Mouse (Mus musculus): Measurements from ENCODE around the gene Sec11a. TPM values are rescaled to one million over a fixed set of nuclear protein-coding genes. Genes with fewer than 3 reads are reported as not detected.
"Not testable (repeated sequence)": the region's sequence is repeated elsewhere in the genome, so short reads cannot be mapped to it uniquely, and the experiment has no call there.

Sec11a gene
- polyA plus RNA-seq, 2 experiments: 50.0 to 89.0 TPM

DNA sequence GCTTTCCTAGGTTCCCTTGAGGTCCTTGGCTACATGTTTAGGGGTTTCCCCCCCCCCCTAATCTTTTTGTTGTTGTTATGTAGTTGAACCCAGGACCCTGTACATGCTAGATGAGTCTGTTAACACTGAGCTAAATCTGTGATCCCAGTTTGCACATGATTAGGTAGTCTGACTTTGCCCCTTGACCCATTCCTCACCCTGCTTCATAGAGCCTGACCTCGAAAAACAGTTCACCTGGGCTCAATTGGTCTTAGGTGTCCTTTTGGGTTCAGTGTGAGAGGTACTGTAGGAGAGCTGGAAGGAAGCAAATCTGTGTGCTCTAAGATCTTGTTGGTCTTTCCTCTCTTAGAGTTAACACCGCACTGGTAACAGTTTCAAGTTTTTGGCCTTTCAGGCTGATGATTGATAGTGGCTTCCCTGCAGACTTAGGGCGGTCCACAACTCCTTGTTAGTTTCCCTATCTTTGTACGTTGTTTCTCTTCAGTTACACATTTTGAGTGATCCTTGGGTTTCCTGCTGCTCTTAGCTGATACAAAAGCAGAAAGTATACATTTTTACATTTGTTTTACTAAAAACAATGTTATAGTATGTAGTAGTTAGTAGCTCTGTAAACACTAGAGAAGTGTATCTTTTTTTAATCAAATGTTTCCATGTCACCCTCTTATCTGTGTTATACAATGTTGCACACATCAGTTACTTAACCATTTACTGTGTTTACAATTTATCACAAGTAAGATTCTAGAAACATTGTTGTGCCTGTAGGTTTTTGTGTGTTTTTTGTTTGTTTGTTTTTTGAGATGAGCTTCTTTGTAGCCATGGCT lies 40.4 kb upstream of the Sec11a start:
- H3K36me3 ChIP-seq (replicated peaks; ENCODE audit: control insufficient read depth, insufficient read depth, low read depth): no peaks in the 10 kb centered on the region
- H3K4me3 ChIP-seq (ENCODE audit: insufficient read depth in 1 of 2, low read depth in 2 of 2, low read length in 2 of 2): no peak overlapping the region
- ATAC-seq (ENCODE audit: insufficient read depth): no peak
- peak overlapping the region; percentile 4 for H3K4me2 ChIP-seq (ENCODE audit: low read depth)
- no peaks in the 10 kb centered on the region for H3K9me3 ChIP-seq (ENCODE audit: control insufficient read depth, low read length)
- H3K27me3 ChIP-seq (ENCODE audit: control insufficient read depth, insufficient read depth, low read length): no peaks in the 10 kb centered on the region
- peak overlapping the region; percentile 24 for H3K27ac ChIP-seq
- DNase-seq (ENCODE audit: low read depth in 3 of 3, low spot score in 3 of 3): no peak
- peaks cover 33 to 48% of the 10 kb centered on the region in 2 experiments for H3K4me1 ChIP-seq (replicated peaks; ENCODE audit: control insufficient read depth in 2 of 2, insufficient read depth in 2 of 2, low read length in 1 of 2)
- WGBS (ENCODE audit: insufficient replicate concordance): 18% methylated on average over 4 of the region's 4 CpGs
- TF ChIP-seq EP300 (IDR thresholded peaks at IDR 0.05; ENCODE audit: low read depth) (peak; percentile 37), CTCF (IDR thresholded peaks at IDR 0.05; ENCODE audit: low read depth) (no peak)
- H3K9ac ChIP-seq (replicated peaks): no peak overlapping the region

DNA sequence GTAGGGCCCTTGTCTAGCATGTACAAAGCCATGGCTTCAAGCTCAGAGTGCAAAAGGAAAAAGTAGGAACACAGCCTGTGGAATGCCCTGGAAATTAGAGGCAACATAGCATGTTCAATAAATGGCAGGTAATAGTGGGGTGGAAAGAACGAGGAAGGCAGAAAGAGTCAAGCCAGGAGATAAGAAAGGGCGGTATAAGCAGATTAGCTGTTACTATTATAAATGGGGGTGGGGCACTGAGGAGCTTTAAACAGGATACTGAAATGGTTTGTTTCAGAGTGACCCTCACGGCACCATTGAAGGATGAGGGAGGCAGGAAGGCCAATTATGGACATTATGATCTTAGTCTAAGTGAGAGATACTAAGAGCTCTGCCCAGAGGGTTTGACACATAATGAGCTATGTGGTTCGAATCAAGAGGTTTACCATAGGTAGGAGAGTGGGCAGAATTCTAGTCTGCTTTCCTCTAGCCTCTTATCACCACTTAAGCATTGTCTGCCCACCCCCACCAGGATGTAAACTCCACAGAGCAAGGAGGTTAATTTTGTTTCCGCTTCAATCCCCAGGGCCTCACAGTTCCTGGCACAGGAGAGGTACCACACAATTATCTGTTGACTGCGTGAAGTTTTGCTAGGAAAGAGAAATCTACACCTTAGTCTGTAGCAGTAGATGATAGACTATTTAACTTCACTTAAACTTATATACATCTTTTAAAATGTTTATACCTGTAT lies 39.0 kb upstream of the Sec11a start:
- no peaks in the 10 kb centered on the region for H3K36me3 ChIP-seq (replicated peaks; ENCODE audit: control insufficient read depth, insufficient read depth, low read depth)
- H3K9me3 ChIP-seq (ENCODE audit: control insufficient read depth, low read length): no peaks in the 10 kb centered on the region
- WGBS (ENCODE audit: insufficient replicate concordance): 4% methylated on average over 6 of the region's 6 CpGs
- TF ChIP-seq CTCF (IDR thresholded peaks at IDR 0.05; ENCODE audit: low read depth) (no peak), EP300 (IDR thresholded peaks at IDR 0.05; ENCODE audit: low read depth) (no peak)
- peak overlapping the region; percentile 6; the same call in 1 of the 2 replicates for H3K27ac ChIP-seq
- 0 out of 2 replicates have a peak overlapping the region, but pooled peaks have one; percentile 15 for H3K9ac ChIP-seq (replicated peaks)
- no peak overlapping the region for H3K4me3 ChIP-seq (ENCODE audit: insufficient read depth in 1 of 2, low read depth in 2 of 2, low read length in 2 of 2)
- H3K4me1 ChIP-seq (replicated peaks; ENCODE audit: control insufficient read depth in 2 of 2, insufficient read depth in 2 of 2, low read length in 1 of 2): peaks cover 25 to 38% of the 10 kb centered on the region in 2 experiments
- ATAC-seq (ENCODE audit: insufficient read depth) (peak; percentile 66; the same call in 1 of the 2 replicates), DNase-seq (ENCODE audit: low read depth in 3 of 3, low spot score in 3 of 3) (no peak)
- no peaks in the 10 kb centered on the region for H3K27me3 ChIP-seq (ENCODE audit: control insufficient read depth, insufficient read depth, low read length)
- H3K4me2 ChIP-seq (ENCODE audit: low read depth): peak overlapping the region; percentile 50

- Histone ChIP-seq H3K4me1 (replicated peaks; ENCODE audit: control insufficient read depth in 2 of 2, insufficient read depth in 2 of 2, low read length in 1 of 2) (no peaks in the 10 kb centered on the region), H3K27ac (no peak overlapping the region), H3K9me3 (ENCODE audit: control insufficient read depth, low read length) (no peaks in the 10 kb centered on the region), H3K27me3 (ENCODE audit: control insufficient read depth, insufficient read depth, low read length) (no peaks in the 10 kb centered on the region), H3K4me3 (ENCODE audit: insufficient read depth in 1 of 2, low read depth in 2 of 2, low read length in 2 of 2) (no peak overlapping the region), H3K4me2 (ENCODE audit: low read depth) (no peak overlapping the region), H3K36me3 (replicated peaks; ENCODE audit: control insufficient read depth, insufficient read depth, low read depth) (no peaks in the 10 kb centered on the region), H3K9ac (replicated peaks) (no peak overlapping the region)
- DNase-seq (ENCODE audit: low read depth in 3 of 3, low spot score in 3 of 3) (no peak), ATAC-seq (ENCODE audit: insufficient read depth) (no peak)
- TF ChIP-seq EP300 (IDR thresholded peaks at IDR 0.05; ENCODE audit: low read depth): no peak
- TF ChIP-seq CTCF (IDR thresholded peaks at IDR 0.05; ENCODE audit: low read depth): no peak
- WGBS (ENCODE audit: insufficient replicate concordance): 76% methylated on average over 11 of the region's 11 CpGs
These were observed 33.0 kb upstream of the Sec11a start for GRCm38 (mm10) chr7:80980566-80980965.

- WGBS (ENCODE audit: insufficient replicate concordance): 6% methylated on average over 3 of the region's 3 CpGs
- not testable (repeated sequence) for H3K4me1 ChIP-seq (replicated peaks; ENCODE audit: control insufficient read depth in 2 of 2, insufficient read depth in 2 of 2, low read length in 1 of 2); ATAC-seq (ENCODE audit: insufficient read depth)
These were observed 26.0 kb upstream of the Sec11a start for GRCm38 (mm10) chr7:80973638-80974015.

DNA sequence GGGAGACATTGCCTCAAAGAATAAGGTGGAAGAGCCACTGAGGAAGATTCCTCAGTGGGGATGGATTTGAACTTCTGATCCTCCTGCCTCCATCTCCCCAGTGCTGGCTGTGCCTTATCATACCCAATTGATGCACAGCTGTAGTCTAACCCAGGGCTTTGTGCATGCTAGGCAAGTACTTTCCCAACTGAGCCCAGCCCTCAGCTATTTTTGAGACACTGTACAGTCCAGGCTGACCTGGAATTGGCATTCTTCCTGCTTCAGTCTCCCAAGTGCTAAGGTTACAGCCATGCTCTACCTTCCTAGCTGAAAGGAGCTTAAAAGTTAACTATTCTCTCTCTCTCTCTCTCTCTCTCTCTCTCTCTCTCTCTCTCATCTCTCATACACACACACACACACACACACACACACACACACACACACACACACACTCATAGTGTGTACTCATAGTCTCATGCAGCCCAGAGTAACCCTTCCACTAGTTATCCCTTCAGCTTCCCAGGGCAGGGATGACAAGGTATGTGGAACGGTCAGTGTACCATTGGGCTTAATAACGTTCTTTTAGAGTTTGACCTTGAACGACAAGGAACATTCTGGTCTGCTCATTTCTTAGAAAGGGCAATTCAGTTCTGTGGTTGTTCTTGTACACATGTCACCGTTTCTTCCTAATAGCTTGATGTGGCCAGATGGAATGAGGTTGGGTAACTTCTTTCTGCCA lies 25.5 kb upstream of the Sec11a start:
- H3K9me3 ChIP-seq (ENCODE audit: control insufficient read depth, low read length); DNase-seq (ENCODE audit: low read depth in 3 of 3, low spot score in 3 of 3); H3K27ac ChIP-seq; H3K36me3 ChIP-seq (replicated peaks; ENCODE audit: control insufficient read depth, insufficient read depth, low read depth); H3K4me2 ChIP-seq (ENCODE audit: low read depth); H3K4me1 ChIP-seq (replicated peaks; ENCODE audit: control insufficient read depth in 2 of 2, insufficient read depth in 2 of 2, low read length in 1 of 2); H3K27me3 ChIP-seq (ENCODE audit: control insufficient read depth, insufficient read depth, low read length); H3K9ac ChIP-seq (replicated peaks); H3K4me3 ChIP-seq (ENCODE audit: insufficient read depth in 1 of 2, low read depth in 2 of 2, low read length in 2 of 2); ATAC-seq (ENCODE audit: insufficient read depth): not testable (repeated sequence)
- 51% methylated on average over 4 of the region's 4 CpGs for WGBS (ENCODE audit: insufficient replicate concordance)

More at GRCm38 (mm10) chr7:80973638-80974015, 26.0 kb upstream of the Sec11a start:
- H3K4me2 ChIP-seq (ENCODE audit: low read depth); H3K4me3 ChIP-seq (ENCODE audit: insufficient read depth in 1 of 2, low read depth in 2 of 2, low read length in 2 of 2); H3K27ac ChIP-seq; H3K27me3 ChIP-seq (ENCODE audit: control insufficient read depth, insufficient read depth, low read length); H3K9ac ChIP-seq (replicated peaks); DNase-seq (ENCODE audit: low read depth in 3 of 3, low spot score in 3 of 3); H3K9me3 ChIP-seq (ENCODE audit: control insufficient read depth, low read length); H3K36me3 ChIP-seq (replicated peaks; ENCODE audit: control insufficient read depth, insufficient read depth, low read depth): not testable (repeated sequence)

All from liver, embryonic 14.5 days (tissue).